Mouse (Mus musculus) c-Kit-positive CD71-positive TER-119-negative erythroid progenitor cells, embryonic 14.5 days (primary cell): ENCODE data around the gene Olfr659.

Source experiments
- DNase-seq: peaks from one replicate; pipeline ENCODE4 v3.0.0-alpha.2; 2013; ENCODE audit warnings: low read depth

Gene Olfr659

DNA sequence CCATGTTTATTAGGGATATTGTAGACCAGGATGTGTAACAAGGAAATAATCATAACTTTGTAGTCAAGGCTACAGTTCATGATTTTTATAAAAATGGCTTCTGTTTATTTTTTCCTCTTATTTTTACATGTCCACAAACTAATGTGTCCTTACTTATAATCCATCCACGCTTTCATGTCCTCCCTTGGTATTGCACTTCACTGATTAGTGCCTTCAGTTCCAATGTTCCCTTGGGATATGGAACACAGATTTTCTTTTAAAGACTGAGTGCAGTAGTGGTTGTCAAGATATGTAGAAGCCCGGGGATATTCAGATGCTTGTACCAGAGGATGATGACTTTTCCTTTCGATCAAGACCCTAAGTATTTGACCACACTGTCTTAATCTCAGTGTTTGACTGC, at the start of gene Olfr659:
Olfr659 (plus strand) TSS at position 301 of the 400 bp plus-strand sequence.
- no peak for DNase-seq

DNA sequence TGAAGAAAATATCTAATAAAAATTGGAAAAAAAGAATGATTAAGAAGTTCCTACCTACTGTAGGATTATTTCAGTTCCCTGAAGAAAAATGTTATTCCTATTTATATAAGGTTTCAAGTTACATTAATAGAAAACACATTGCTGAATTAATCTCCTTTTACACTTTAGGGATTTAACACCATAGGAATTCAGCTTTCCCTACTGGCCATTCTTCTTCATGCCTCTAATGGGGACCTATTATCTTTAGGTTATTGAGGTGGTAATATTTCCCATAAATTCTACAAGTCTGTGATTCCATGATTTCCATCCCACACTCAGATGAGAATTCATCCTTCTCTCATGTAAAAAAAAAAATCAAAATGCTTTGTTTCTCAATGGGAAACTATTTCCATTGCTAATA, 42.1 kb upstream of the Olfr659 start, which contains the start of gene Olfr657:
Olfr657 (plus strand) TSS at position 301 of the 400 bp plus-strand sequence.
- DNase-seq = no peak

DNA sequence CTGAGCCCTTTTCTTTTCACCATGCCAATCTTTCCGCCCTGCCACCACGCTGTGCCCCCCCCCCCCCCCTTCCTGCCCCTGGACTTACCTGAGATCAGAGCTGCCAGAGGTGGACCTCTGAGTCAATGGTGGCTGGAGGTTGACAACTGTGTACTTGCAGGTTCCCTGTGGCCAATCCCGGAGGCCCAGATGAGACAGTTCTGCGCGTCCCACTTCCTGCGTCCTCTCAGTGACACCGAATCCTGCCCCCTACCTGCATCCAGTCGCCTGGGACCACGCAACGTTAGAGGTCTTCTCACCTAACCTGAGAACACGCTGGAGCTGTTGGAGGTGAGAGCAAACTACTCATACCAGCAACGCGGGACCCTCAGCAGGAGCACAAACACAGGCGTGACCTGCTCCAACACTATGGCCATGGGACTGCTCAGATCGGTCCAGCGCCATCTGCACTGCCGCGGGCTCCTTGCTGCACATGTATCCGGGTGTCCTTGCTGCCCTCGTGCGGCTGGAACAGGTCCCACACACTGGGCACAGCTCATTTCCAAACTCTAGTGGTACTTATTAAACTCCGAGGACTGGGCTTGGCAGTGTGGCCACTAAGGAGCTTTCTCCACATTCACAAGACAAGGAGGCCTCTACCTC, 19.6 kb upstream of the Olfr659 start, which contains the start of gene Olfr658:
Olfr658 (minus strand) TSS at position 465 of the 642 bp plus-strand sequence.
- DNase-seq = no peak

DNA sequence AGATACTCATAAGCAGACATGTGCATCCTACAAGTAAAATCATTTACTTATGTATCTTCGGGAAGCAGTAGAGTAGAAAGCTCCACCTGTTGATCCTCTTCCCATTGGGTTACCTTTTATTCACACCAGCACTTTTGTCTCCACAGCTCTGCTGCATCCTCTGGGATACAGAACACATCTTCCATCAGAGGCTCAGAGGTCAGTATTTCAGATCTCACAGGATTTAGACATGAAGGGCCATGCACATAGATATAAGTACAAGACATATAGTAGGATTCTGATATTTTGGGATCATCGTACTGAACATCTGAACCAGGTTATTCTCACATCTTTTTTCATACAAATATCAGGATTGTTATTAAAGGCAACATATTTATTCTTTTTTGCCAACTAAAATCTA, 19.6 kb downstream of the Olfr659 start, which contains the start of gene Olfr661:
Olfr661 (plus strand) TSS at position 301 of the 400 bp plus-strand sequence.
- DNase-seq = no peak
